Mouse (Mus musculus) G1E (cell line): ENCODE measurements around the gene Gm21985. TPM values are rescaled to one million over a fixed set of nuclear protein-coding genes. Genes with fewer than 3 reads are reported as not detected.

Source experiments
- ATAC-seq: 2 replicates; pipeline ENCODE4 v1.8.0; 2016; ENCODE audit warnings: mild to moderate bottlenecking; ENCODE audit not compliant: insufficient number of reproducible peaks, poor library complexity, low FRiP score, severe bottlenecking; ENCODE audit errors: extremely low read depth
- DNase-seq: peaks from one replicate; pipeline ENCODE4 v3.0.0; 2012; ENCODE audit warnings: low spot score
- H3K27me3 ChIP-seq: 2 replicates; pipeline ENCODE4 v1.6.1; 2012; ENCODE audit warnings: mild to moderate bottlenecking, low read length, inconsistent platforms; ENCODE audit not compliant: insufficient read depth
- H3K36me3 ChIP-seq: replicated peaks from 2 replicates; pipeline ENCODE3; 2012; ENCODE audit warnings: mild to moderate bottlenecking, inconsistent platforms
- H3K4me1 ChIP-seq: 2 replicates; pipeline ENCODE4 v1.6.1; 2012; ENCODE audit warnings: low read depth, low read length, inconsistent platforms, mixed read lengths; ENCODE audit not compliant: insufficient read depth
- H3K4me3 ChIP-seq: 2 replicates; pipeline ENCODE4 v1.5.1; 2012; ENCODE audit warnings: low read depth, mild to moderate bottlenecking, inconsistent platforms, low read length, moderate library complexity, mixed read lengths
- H3K9me3 ChIP-seq: replicated peaks from 2 replicates; pipeline ENCODE4 v1.6.1; 2012; ENCODE audit warnings: inconsistent platforms
- CTCF ChIP-seq: IDR thresholded peaks from 2 replicates; pipeline ENCODE4 v1.5.1; 2012; ENCODE audit warnings: low read depth, low read length, inconsistent platforms, mixed read lengths
- GATA1 ChIP-seq: IDR thresholded peaks from 2 replicates; pipeline ENCODE4 v1.6.1; 2012; ENCODE audit warnings: borderline replicate concordance, low read length, inconsistent platforms, mixed read lengths
- GATA2 ChIP-seq: IDR thresholded peaks from 2 replicates; pipeline ENCODE4 v1.6.1; 2012; ENCODE audit warnings: low read depth, low read length, inconsistent platforms, borderline replicate concordance
- POLR2AphosphoS5 ChIP-seq: IDR thresholded peaks from 2 replicates; pipeline ENCODE4 v1.6.1; 2012; ENCODE audit warnings: low read depth, low read length, inconsistent platforms; ENCODE audit not compliant: insufficient replicate concordance
- TAL1 ChIP-seq: conservative IDR thresholded peaks from 2 replicates; pipeline ENCODE4 v1.6.1; 2012; ENCODE audit warnings: low read depth, low read length, inconsistent platforms, mixed read lengths
- polyA plus RNA-seq: library from polyadenylated mRNA; stranded (reverse); fragments of >175 nt; gene quantifications from 2 replicates; pipeline ENCODE4 v1.2.3, GENCODE M21; 2012
- total RNA-seq, 2 experiments: library from RNA; stranded (forward) in 1 of 2; stranded (reverse) in 1 of 2; fragments of 200-1000 nt in 1 of 2; fragments of >200 nt in 1 of 2; fragmentation: Nextera tagmentation in 1 of 2; gene quantifications; 2 replicates each; pipeline ENCODE4 v1.2.3; 2014 to 2017

Gene Gm21985
- total and polyA plus RNA-seq, 3 experiments, result 0.16 TPM; not detected in 2

DNA sequence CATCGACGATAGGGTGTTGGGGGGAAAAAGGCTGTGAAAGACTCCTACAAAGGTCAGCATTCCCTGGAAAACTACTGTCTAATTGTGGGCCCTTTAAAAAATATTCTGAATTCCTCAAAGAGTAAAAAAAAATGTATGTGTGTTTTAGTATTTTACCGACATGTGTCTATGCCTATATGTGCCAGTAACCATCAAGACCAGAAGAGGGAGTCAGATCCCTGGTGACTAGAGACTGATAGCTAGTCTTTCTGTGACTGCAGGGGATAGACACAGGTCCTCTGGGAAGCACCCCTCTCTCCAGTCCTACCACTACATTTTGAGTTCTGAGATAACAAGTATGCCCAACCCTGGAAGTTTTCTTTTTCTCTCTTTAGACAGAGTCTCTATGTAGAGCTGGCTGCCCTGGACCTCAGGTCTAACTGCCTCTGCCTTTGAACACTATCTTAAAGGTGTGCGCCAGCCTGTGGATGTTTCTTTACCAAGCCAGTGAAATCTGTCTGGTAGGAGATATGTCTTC lies 3.3 kb upstream of the Gm21985 start:
- Histone ChIP-seq H3K4me1 (peaks cover 36% of the 10 kb centered on the region), H3K27me3 (no peaks in the 10 kb centered on the region; the same call in 1 of the 2 replicates), H3K9me3 (no peaks in the 10 kb centered on the region), H3K36me3 (peaks cover 21% of the 10 kb centered on the region), H3K4me3 (peak overlapping the region; percentile 75)
- DNase-seq (peak; percentile 28), ATAC-seq (peak; percentile 35; the same call in 1 of the 2 replicates)
- no peak for TF ChIP-seq GATA2
- no peak for TF ChIP-seq POLR2AphosphoS5
- TF ChIP-seq CTCF, result no peak
- no peak for TF ChIP-seq GATA1
- TF ChIP-seq TAL1, result no peak

DNA sequence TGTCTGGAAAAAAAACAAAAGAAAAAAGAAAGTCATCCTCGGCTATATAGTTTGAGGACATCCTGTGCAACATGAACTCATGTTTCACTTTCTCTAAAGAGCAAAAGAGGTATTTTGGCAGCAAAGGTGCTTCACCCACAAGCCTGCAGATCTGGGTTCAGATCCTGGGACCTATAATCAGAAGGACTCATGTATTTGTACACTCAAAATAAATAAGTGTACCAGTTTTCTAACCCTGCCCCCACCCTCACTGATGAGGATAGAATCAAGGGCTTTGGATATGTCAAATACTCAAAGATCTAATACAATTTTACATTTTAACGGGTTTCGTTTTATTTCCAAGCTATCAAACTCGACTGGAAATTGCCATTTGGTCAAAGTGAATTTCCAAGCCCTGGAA lies 1.8 kb upstream of the Gm21985 start:
- TF ChIP-seq GATA2 (no peak), CTCF (no peak), TAL1 (no peak), GATA1 (no peak), POLR2AphosphoS5 (no peak)

DNA sequence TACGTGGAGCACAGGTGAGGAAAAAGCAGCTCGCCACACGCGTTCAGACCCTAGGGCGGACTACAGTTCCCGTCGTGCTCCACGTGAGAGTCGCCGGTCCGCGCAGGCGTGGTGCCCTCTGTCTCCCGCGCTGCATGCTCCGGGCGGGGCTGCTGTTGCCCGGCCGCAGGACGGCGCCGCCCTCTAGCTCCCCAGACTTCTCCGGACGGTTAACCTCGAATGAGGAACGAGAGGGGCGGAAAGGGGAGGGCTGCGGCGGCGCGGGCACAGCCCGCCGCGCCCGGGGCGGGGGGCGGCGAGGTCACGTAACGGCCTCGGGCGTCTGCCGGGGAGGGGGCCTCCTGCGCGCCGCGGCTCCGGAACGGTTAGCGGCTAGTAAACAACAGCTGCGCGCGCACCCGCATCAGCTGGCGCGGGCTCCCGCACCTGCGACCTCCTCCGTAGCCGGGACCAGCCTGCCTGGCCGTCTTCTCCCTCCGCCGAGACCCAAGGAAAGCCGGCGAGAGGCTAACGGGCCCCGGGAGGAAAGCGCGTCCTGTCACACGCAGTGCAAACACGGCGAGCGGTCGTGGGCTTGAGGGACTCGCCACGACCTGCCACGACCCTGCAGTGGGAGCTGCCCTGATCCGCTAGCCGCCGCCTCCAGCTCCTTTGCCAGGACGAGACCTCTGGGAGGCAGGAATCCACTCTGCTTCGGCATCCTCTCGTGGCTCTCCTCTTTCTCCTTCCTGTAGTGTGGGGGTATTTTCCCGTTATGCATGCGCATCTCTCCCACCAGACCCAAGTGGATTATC lies 469 bp upstream of the Gm21985 start, which contains the start of gene Slc12a6:
Gene Slc12a6 (plus strand): TSS at position 378 of the 794 bp plus-strand sequence.
- DNase-seq, result peak; percentile 84
- Histone ChIP-seq H3K4me1 (peaks cover 38% of the 10 kb centered on the region), H3K36me3 (peaks cover 23% of the 10 kb centered on the region), H3K27me3 (no peaks in the 10 kb centered on the region), H3K9me3 (no peaks in the 10 kb centered on the region), H3K4me3 (peak within 1 kb of the TSS; percentile 94)
- TF ChIP-seq GATA2 (no peak), POLR2AphosphoS5 (no peak), GATA1 (no peak), CTCF (no peak), TAL1 (no peak)
- peak; percentile 71 for ATAC-seq

More for the DNA sequence above, 1.8 kb upstream of the Gm21985 start:
- Histone ChIP-seq H3K9me3 (no peaks in the 10 kb centered on the region), H3K27me3 (no peaks in the 10 kb centered on the region), H3K4me1 (peaks cover 38% of the 10 kb centered on the region), H3K36me3 (peaks cover 21% of the 10 kb centered on the region), H3K4me3 (no peak overlapping the region; the same call in 1 of the 2 replicates)
- ATAC-seq (no peak), DNase-seq (no peak)

DNA sequence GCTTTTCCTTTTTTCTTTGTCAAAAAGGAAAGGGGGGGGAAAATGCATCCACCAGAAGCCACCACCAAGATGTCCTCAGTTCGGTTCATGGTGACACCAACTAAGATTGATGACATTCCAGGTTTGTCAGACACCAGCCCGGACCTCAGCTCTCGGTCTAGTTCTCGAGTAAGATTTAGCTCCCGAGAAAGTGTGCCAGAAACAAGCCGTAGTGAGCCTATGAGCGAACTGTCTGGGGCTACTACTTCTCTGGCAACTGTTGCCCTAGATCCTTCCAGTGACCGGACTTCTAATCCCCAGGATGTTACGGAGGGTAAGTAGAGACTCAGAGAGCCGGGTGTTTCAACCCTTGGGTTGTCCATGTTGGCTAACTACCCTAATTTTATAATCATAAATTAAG lies 666 bp downstream of the Gm21985 start:
- H3K4me1 ChIP-seq, result peaks cover 36% of the 10 kb centered on the region
- no peak overlapping the region; the same call in 1 of the 2 replicates for H3K4me3 ChIP-seq
- H3K9me3 ChIP-seq, result no peaks in the 10 kb centered on the region
- ATAC-seq (no peak), DNase-seq (no peak)
- no peaks in the 10 kb centered on the region for H3K27me3 ChIP-seq
- TF ChIP-seq GATA2 (no peak), CTCF (no peak), POLR2AphosphoS5 (no peak), GATA1 (no peak), TAL1 (no peak)
- peaks cover 26% of the 10 kb centered on the region for H3K36me3 ChIP-seq

DNA sequence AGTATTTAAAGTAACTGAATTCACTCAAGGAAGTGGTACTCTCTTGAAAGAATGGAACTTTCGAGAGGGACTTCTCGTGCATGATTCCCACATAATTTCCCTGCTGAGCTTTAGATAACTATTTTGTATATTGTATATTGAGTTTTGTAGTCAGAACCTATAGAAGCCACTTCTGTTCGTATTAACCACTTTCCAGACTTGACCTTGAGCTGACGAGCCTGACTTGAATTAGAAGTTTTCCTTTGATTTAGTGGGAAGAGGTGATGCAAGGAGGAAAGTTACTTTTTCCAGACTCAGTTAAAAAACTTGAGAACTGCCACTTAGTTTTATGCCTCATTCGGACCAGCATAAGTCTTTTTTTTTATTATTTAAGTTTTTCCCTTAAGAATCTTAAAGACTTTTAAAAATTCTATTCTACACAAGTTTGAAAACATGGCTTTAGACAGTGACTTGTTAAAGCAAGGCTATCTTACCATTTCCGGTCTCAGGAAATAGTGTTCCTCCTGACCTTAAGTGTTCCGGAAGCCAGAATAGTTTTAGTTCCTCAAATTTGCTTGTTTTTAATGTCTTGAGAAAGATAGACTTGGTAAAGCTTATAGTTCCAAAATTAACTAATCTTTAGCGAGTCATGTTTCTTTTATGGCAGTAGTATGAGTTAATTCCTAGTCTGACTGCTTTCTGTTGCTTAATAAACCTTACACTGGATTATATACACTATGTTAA lies 1.6 kb downstream of the Gm21985 start:
- peaks cover 26% of the 10 kb centered on the region for H3K36me3 ChIP-seq
- ATAC-seq (0 out of 2 replicates have a peak, but pooled peaks have one; percentile 18), DNase-seq (no peak)
- no peak overlapping the region for H3K4me3 ChIP-seq
- TF ChIP-seq GATA1 (no peak), TAL1 (no peak), GATA2 (no peak), POLR2AphosphoS5 (no peak), CTCF (no peak)
- H3K9me3 ChIP-seq, result no peaks in the 10 kb centered on the region
- no peaks in the 10 kb centered on the region for H3K27me3 ChIP-seq
- peaks cover 36% of the 10 kb centered on the region for H3K4me1 ChIP-seq

DNA sequence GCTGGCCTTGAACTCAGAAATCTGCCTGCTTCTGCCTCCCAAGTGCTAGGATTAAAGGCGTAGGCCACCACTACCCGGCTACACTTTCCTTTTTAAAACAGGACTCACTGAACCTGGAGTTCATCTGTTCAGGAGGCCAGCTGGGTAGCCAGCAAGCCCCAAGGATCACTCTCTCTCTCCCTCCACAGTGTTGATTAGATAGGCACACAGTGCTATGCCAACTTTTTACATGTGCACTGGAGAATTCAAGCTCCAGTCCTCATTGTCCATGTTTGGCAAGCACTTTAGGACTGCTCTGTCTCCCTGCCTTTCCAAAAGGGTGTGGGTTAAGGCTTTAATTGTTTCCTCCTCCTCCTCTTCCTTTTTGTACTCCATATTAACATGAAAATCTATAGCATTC lies 3.9 kb downstream of the Gm21985 start:
- no peak for DNase-seq
- no peaks in the 10 kb centered on the region for H3K27me3 ChIP-seq

More for the DNA sequence above, 3.9 kb downstream of the Gm21985 start:
- no peak for ATAC-seq
- peaks cover 19% of the 10 kb centered on the region for H3K4me1 ChIP-seq
- no peaks in the 10 kb centered on the region for H3K9me3 ChIP-seq
- no peak for TF ChIP-seq TAL1
- no peak for TF ChIP-seq GATA1
- TF ChIP-seq CTCF, result no peak
- TF ChIP-seq GATA2, result no peak
- TF ChIP-seq POLR2AphosphoS5, result no peak
- H3K4me3 ChIP-seq, result no peak overlapping the region
- peaks cover 14% of the 10 kb centered on the region for H3K36me3 ChIP-seq
